8 mouse cellular contexts compared by ENCODE assay signal in the genomic region with DNA sequence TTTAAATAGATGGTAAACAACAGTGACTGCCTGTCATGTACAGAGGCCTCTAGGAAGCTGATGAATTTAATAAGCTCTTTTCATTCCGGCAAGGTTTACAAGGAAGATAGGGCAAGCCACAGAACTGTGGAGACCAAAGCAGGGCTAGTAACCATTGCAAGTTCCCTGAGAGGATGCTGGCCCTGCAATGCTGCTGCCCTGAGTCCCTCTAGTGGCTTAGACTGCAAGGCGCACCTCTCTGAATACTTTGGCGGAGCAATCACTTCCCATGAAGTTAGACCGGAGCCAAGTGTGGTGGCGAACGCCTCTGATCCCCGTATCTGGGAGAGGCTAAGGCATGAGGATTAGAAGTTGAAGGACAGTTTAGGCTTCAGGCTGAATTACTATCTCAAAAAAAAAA. TPM values are rescaled to one million over a fixed set of nuclear protein-coding genes. Genes with fewer than 3 reads are reported as not detected.
A peak's percentile ranks its signal among the peaks of the same experiment; 100 is the strongest.
DNase-seq lines count a peak whose midpoint lies in the region; ATAC-seq lines count a peak whose summit lies in the region.

No protein-coding gene starts in this region.

- H3K27me3 ChIP-seq in liver, embryonic 12.5 days (replicated peaks): no peaks in the 10 kb centered on the region; the same call in 1 of the 2 replicates
- no peaks in the 10 kb centered on the region for H3K27me3 ChIP-seq in midbrain, embryonic 11.5 days (ENCODE audit: control insufficient read depth, insufficient read depth, low read length)
- H3K27me3 ChIP-seq in splenic B cell, adult 2 months (ENCODE audit: control insufficient read depth, insufficient read depth, low read length, poor library complexity, severe bottlenecking): no peaks in the 10 kb centered on the region

- ATAC-seq in liver, embryonic 12.5 days: no peak
- ATAC-seq in midbrain, embryonic 11.5 days (ENCODE audit: low FRiP score): peak; percentile 74

- H3K4me1 ChIP-seq in liver, embryonic 12.5 days: no peaks in the 10 kb centered on the region
- no peaks in the 10 kb centered on the region for H3K4me1 ChIP-seq in midbrain, embryonic 11.5 days (ENCODE audit: control insufficient read depth, insufficient read depth, low read length)

- H3K4me2 ChIP-seq in liver, embryonic 12.5 days: no peak overlapping the region
- H3K4me2 ChIP-seq in midbrain, embryonic 11.5 days: no peak overlapping the region

- H3K9me3 ChIP-seq in liver, embryonic 12.5 days (replicated peaks): no peaks in the 10 kb centered on the region
- no peaks in the 10 kb centered on the region for H3K9me3 ChIP-seq in midbrain, embryonic 11.5 days (ENCODE audit: control insufficient read depth, low read length)

- H3K4me3 ChIP-seq in liver, embryonic 12.5 days: no peak overlapping the region
- H3K4me3 ChIP-seq in midbrain, embryonic 11.5 days (ENCODE audit: low read depth, low read length): no peak overlapping the region

- peak; percentile 52 for DNase-seq in liver
- DNase-seq in cerebellum, postnatal 25 days: peak; percentile 43 to 75
- peak; percentile 48 for DNase-seq in gastrocnemius, adult 18-20 months (ENCODE audit: low spot score)
- DNase-seq in hindlimb bud, embryonic 11.5 days (ENCODE audit: extremely low spot score, low read depth, low spot score): peak; percentile 24
- peak; percentile 70 to 84 for DNase-seq in left cerebral cortex, adult 18-20 months (ENCODE audit: low spot score in 2 of 2)
- peak; percentile 88 for DNase-seq in midbrain, embryonic 11.5 days (ENCODE audit: low spot score, missing footprints)
- peak; percentile 30 for DNase-seq in splenic B cell, adult 2 months (ENCODE audit: low read depth, low spot score)

- H3K36me3 ChIP-seq in liver, embryonic 12.5 days: no peaks in the 10 kb centered on the region
- H3K36me3 ChIP-seq in midbrain, embryonic 11.5 days (ENCODE audit: control insufficient read depth, insufficient read depth, low read length): no peaks in the 10 kb centered on the region
- H3K36me3 ChIP-seq in splenic B cell, adult 2 months (ENCODE audit: control insufficient read depth, insufficient read depth, low read length, poor library complexity, severe bottlenecking): no peaks in the 10 kb centered on the region

- H3K9ac ChIP-seq in liver, embryonic 12.5 days: no peak overlapping the region
- no peak overlapping the region for H3K9ac ChIP-seq in midbrain, embryonic 11.5 days (ENCODE audit: low read length)

- WGBS in liver, embryonic 12.5 days (ENCODE audit: insufficient replicate concordance): 10% methylated on average over 7 of the region's 7 CpGs
- WGBS in midbrain, embryonic 11.5 days: 8% methylated on average over 7 of the region's 7 CpGs

- H3K27ac ChIP-seq in liver, embryonic 12.5 days: no peak overlapping the region
- H3K27ac ChIP-seq in midbrain, embryonic 11.5 days (ENCODE audit: low read depth, low read length): no peak overlapping the region

RNA-seq across cellular contexts. Expression of a gene that starts 36.4 kb away (rescaled TPM):
- polyA plus RNA-seq in liver, embryonic 12.5 days (2016; fragmentation: Nextera tagmentation; extraction: Ambion mirVana): 13.2 and 14.4 TPM in 2 replicates
- total RNA-seq in gastrocnemius, adult 18-20 months (2021): 1 to 10 TPM; 4.2 to 4.8 TPM
- total RNA-seq in left cerebral cortex, adult 18-20 months (2021): 10 to 100 TPM; 12.7 to 14.5 TPM
- 45.7 and 48.5 TPM in 2 replicates for polyA plus RNA-seq in midbrain, embryonic 11.5 days (2014; fragmentation: Nextera tagmentation; extraction: Ambion mirVana)

RNA-seq across cellular contexts. Expression of a gene that starts 36.9 kb away (rescaled TPM):
- polyA plus RNA-seq in liver, embryonic 12.5 days (2016; fragmentation: Nextera tagmentation; extraction: Ambion mirVana): 0.52 and 0.66 TPM in 2 replicates
- total RNA-seq in gastrocnemius, adult 18-20 months (2021): 1 to 10 TPM; 1.6 to 2.9 TPM
- total RNA-seq in left cerebral cortex, adult 18-20 months (2021): 100 to 1,000 TPM; 137 to 147 TPM
- 1.9 and 2.3 TPM in 2 replicates for polyA plus RNA-seq in midbrain, embryonic 11.5 days (2014; fragmentation: Nextera tagmentation; extraction: Ambion mirVana)

Comparison
In these comparisons a context has a peak if more than half of its experiments do, and no peak if none do; other contexts are left out.
1. DNase-seq: peak in every context shown above with its lines; median percentile 88 in midbrain, embryonic 11.5 days; 77 in left cerebral cortex, adult 18-20 months; 59 in cerebellum, postnatal 25 days; 52 in liver; 48 in gastrocnemius, adult 18-20 months; 30 in splenic B cell, adult 2 months; 24 in hindlimb bud, embryonic 11.5 days.
2. RNA of a gene that starts 36.9 kb away (total RNA-seq): 137 to 147 TPM in left cerebral cortex, adult 18-20 months; 1.6 to 2.9 TPM in gastrocnemius, adult 18-20 months; every median in the first group is over 10 times any median in the second.